ENCODE assay signal across 8 mouse cellular contexts in genomic region chr13:112439917-112440361, GRCm38 (mm10). TPM values are rescaled to one million over a fixed set of nuclear protein-coding genes. Genes with fewer than 3 reads are reported as not detected.
DNase-seq lines count a peak whose midpoint lies in the region; ATAC-seq and TF ChIP-seq lines count a peak whose summit lies in the region.

No protein-coding gene starts in this region.

- H3K27ac ChIP-seq in intestine, postnatal 0 days (ENCODE audit: low read depth, low read length) = no peak overlapping the region
- H3K27ac ChIP-seq in liver, embryonic 11.5 days (ENCODE audit: low read depth, low read length) = no peak overlapping the region
- no peak overlapping the region for H3K27ac ChIP-seq in midbrain, postnatal 0 days (ENCODE audit: low read depth, low read length)
- no peak overlapping the region for H3K27ac ChIP-seq in stomach, embryonic 15.5 days

- peak; percentile 52 for DNase-seq in adrenal gland, adult 2 months
- no peak for DNase-seq in adrenal gland, postnatal 10 days
- DNase-seq in c-Kit-positive CD71-negative TER-119-negative erythroid progenitor cells, embryonic 14.5 days (ENCODE audit: low read depth) = peak; percentile 81
- DNase-seq in heart, adult 18-20 months = peak; percentile 64 to 85
- DNase-seq in liver, embryonic 11.5 days (ENCODE audit: low spot score) = no peak
- peak; percentile 37 for DNase-seq in midbrain, postnatal 0 days (ENCODE audit: low spot score)

- H3K4me2 ChIP-seq in intestine, postnatal 0 days (replicated peaks; ENCODE audit: low read depth) = peak overlapping the region; percentile 45
- H3K4me2 ChIP-seq in liver, embryonic 11.5 days = peak overlapping the region; percentile 57
- peak overlapping the region; percentile 28 for H3K4me2 ChIP-seq in midbrain, postnatal 0 days (ENCODE audit: low read depth, low read length, poor library complexity, severe bottlenecking)
- H3K4me2 ChIP-seq in stomach, embryonic 15.5 days = peak overlapping the region; percentile 43

- no peak overlapping the region; the same call in 1 of the 2 replicates for H3K4me3 ChIP-seq in intestine, postnatal 0 days (ENCODE audit: low read depth, low read length)
- no peak overlapping the region for H3K4me3 ChIP-seq in liver, embryonic 11.5 days (ENCODE audit: low read depth, low read length)
- H3K4me3 ChIP-seq in midbrain, postnatal 0 days (ENCODE audit: low read depth, low read length) = no peak overlapping the region
- H3K4me3 ChIP-seq in stomach, embryonic 15.5 days (replicated peaks) = no peak overlapping the region; the same call in 1 of the 2 replicates

- H3K9me3 ChIP-seq in intestine, postnatal 0 days (ENCODE audit: control insufficient read depth) = no peaks in the 10 kb centered on the region
- H3K9me3 ChIP-seq in liver, embryonic 11.5 days (ENCODE audit: control insufficient read depth, low read length) = no peaks in the 10 kb centered on the region
- H3K9me3 ChIP-seq in midbrain, postnatal 0 days (ENCODE audit: low read length) = no peaks in the 10 kb centered on the region
- H3K9me3 ChIP-seq in stomach, embryonic 15.5 days = no peaks in the 10 kb centered on the region

- H3K9ac ChIP-seq in intestine, postnatal 0 days (ENCODE audit: low read depth, low read length) = no peak overlapping the region
- no peak overlapping the region for H3K9ac ChIP-seq in liver, embryonic 11.5 days (ENCODE audit: low read depth, low read length)
- H3K9ac ChIP-seq in midbrain, postnatal 0 days (replicated peaks; ENCODE audit: low read length, poor library complexity, severe bottlenecking) = no peak overlapping the region
- no peak overlapping the region for H3K9ac ChIP-seq in stomach, embryonic 15.5 days

- no peaks in the 10 kb centered on the region for H3K36me3 ChIP-seq in intestine, postnatal 0 days (ENCODE audit: control insufficient read depth, insufficient read depth)
- no peaks in the 10 kb centered on the region for H3K36me3 ChIP-seq in liver, embryonic 11.5 days (ENCODE audit: control insufficient read depth, insufficient read depth, low read length)
- no peaks in the 10 kb centered on the region for H3K36me3 ChIP-seq in midbrain, postnatal 0 days (ENCODE audit: insufficient read depth, low read length)
- H3K36me3 ChIP-seq in stomach, embryonic 15.5 days = no peaks in the 10 kb centered on the region

- H3K27me3 ChIP-seq in intestine, postnatal 0 days (replicated peaks; ENCODE audit: control insufficient read depth, insufficient read depth, low read length) = no peaks in the 10 kb centered on the region
- no peaks in the 10 kb centered on the region for H3K27me3 ChIP-seq in liver, embryonic 11.5 days (replicated peaks; ENCODE audit: control insufficient read depth, insufficient read depth, low read length)
- H3K27me3 ChIP-seq in midbrain, postnatal 0 days (ENCODE audit: insufficient read depth, low read length) = no peaks in the 10 kb centered on the region
- no peaks in the 10 kb centered on the region for H3K27me3 ChIP-seq in stomach, embryonic 15.5 days (replicated peaks)

- 0 out of 2 replicates have a peak, but pooled peaks cover 5% of the 10 kb centered on the region for H3K4me1 ChIP-seq in intestine, postnatal 0 days (replicated peaks; ENCODE audit: control insufficient read depth, insufficient read depth, low read length)
- H3K4me1 ChIP-seq in liver, embryonic 11.5 days (replicated peaks; ENCODE audit: control insufficient read depth, insufficient read depth, low read length) = no peaks in the 10 kb centered on the region; the same call in 1 of the 2 replicates
- peaks cover 8% of the 10 kb centered on the region; the same call in 1 of the 2 replicates for H3K4me1 ChIP-seq in midbrain, postnatal 0 days (ENCODE audit: insufficient read depth, low read length)
- peaks cover 11% of the 10 kb centered on the region for H3K4me1 ChIP-seq in stomach, embryonic 15.5 days

- no peak for ATAC-seq in intestine, postnatal 0 days
- peak; percentile 56 for ATAC-seq in liver, embryonic 11.5 days (replicated peaks; ENCODE audit: low FRiP score)
- no peak for ATAC-seq in midbrain, postnatal 0 days (ENCODE audit: low FRiP score)
- peak; percentile 56; the same call in 1 of the 2 replicates for ATAC-seq in stomach, embryonic 15.5 days (ENCODE audit: insufficient read depth, low FRiP score, low read depth)

- WGBS in intestine, postnatal 0 days = 14% methylated on average over 9 of the region's 9 CpGs
- 14% methylated on average over 9 of the region's 9 CpGs for WGBS in liver, embryonic 11.5 days
- 13% methylated on average over 9 of the region's 9 CpGs for WGBS in midbrain, postnatal 0 days
- 11% methylated on average over 9 of the region's 9 CpGs for WGBS in stomach, embryonic 15.5 days

- TF ChIP-seq CTCF in intestine, postnatal 0 days (IDR thresholded peaks at IDR 0.05; ENCODE audit: low read depth) = no peak
- TF ChIP-seq CTCF in midbrain, postnatal 0 days (IDR thresholded peaks at IDR 0.05) = no peak

RNA-seq across cellular contexts. Expression of gene Il6st, which starts 23.9 kb away (rescaled TPM):
- 100 to 1,000 TPM; 339 to 355 TPM for total RNA-seq in adrenal gland, adult 2 months (2021)
- 27.8 and 44.4 TPM in 2 replicates for polyA plus RNA-seq in adrenal gland, adult 2 months (2012; rRNA removed)
- total RNA-seq in adrenal gland, postnatal 10 days (2021) = 100 to 1,000 TPM; 261 TPM
- 100 to 1,000 TPM; 212 to 240 TPM for total RNA-seq in heart, adult 18-20 months (2021)
- polyA plus RNA-seq in intestine, postnatal 0 days (2015; fragmentation: Nextera tagmentation; extraction: Ambion mirVana) = 19.6 and 20.5 TPM in 2 replicates
- polyA plus RNA-seq in liver, embryonic 11.5 days (2014; fragmentation: Nextera tagmentation; extraction: Ambion mirVana) = 12.4 and 14.0 TPM in 2 replicates
- 35.8 and 36.1 TPM in 2 replicates for total RNA-seq in midbrain, postnatal 0 days (2014; rRNA removed)
- polyA plus RNA-seq in midbrain, postnatal 0 days (2015; fragmentation: Nextera tagmentation; extraction: Ambion mirVana) = 19.6 and 20.5 TPM in 2 replicates
- 37.4 and 39.0 TPM in 2 replicates for polyA plus RNA-seq in stomach, embryonic 15.5 days (2015; fragmentation: Nextera tagmentation; extraction: Ambion mirVana)

Comparison
In these comparisons a context has a peak if more than half of its experiments do, and no peak if none do; other contexts are left out.
1. DNase-seq: peak in adrenal gland, adult 2 months (single experiment), c-Kit-positive CD71-negative TER-119-negative erythroid progenitor cells, embryonic 14.5 days (single experiment), heart, adult 18-20 months (2 of 2) and midbrain, postnatal 0 days (single experiment); none in adrenal gland, postnatal 10 days (single experiment) and liver, embryonic 11.5 days (single experiment).
2. ATAC-seq: peak in liver, embryonic 11.5 days (single experiment) and stomach, embryonic 15.5 days (single experiment); none in intestine, postnatal 0 days (single experiment) and midbrain, postnatal 0 days (single experiment).
3. Peak in every context shown above with its lines, with median percentiles within 50 percentile points of each other: H3K4me2 ChIP-seq.